Mouse (Mus musculus) adrenal gland, adult 8-10 months (tissue): ENCODE results near the gene Gm867. TPM values are rescaled to one million over a fixed set of nuclear protein-coding genes. Genes with fewer than 3 reads are reported as not detected.

ENCODE experiments used
- DNase-seq: peaks from one replicate; pipeline ENCODE4 v3.0.0; 2022
- total RNA-seq, 4 experiments: library from RNA; stranded (reverse); gene quantifications; 2 replicates each; pipeline ENCODE4 v1.2.4; 2022

The Gm867 gene
- total RNA-seq, 4 experiments from 2014 or later: 0.83 to 2.8 (median 1.3) TPM

GRCm38 (mm10) chr10:75896208-75896607, 44.3 kb downstream of the Gm867 start:
- DNase-seq: no peak

GRCm38 (mm10) chr10:75895730-75896129, 44.7 kb downstream of the Gm867 start:
- no peak for DNase-seq

GRCm38 (mm10) chr10:75894601-75895000, 45.9 kb downstream of the Gm867 start:
- DNase-seq: no peak

GRCm38 (mm10) chr10:75893089-75893750, 47.3 kb downstream of the Gm867 start, which contains the start of gene Derl3:
TSS of gene Derl3 (plus strand) at chr10:75893413.
- DNase-seq: peak; percentile 95

- DNase-seq: no peak
These were observed 50.9 kb downstream of the Gm867 start for GRCm38 (mm10) chr10:75889406-75890153.

Other genes with a start within 250 kb of the Gm867 start
- gene Cabin1, start 176.3 kb downstream of the Gm867 start, total RNA-seq: 10 to 100 TPM; 35.7 to 69.0 (median 43.8) TPM
- gene Ddt, start 167.3 kb downstream of the Gm867 start, total RNA-seq: 100 to 1,000 TPM in 2 of 4 experiments, 10 to 100 TPM in 2; 85.8 to 143 (median 110) TPM
- gene Gm20441, start 159.7 kb downstream of the Gm867 start, total RNA-seq: not detected
- gene Gstt3, start 159.3 kb downstream of the Gm867 start, total RNA-seq: 10 to 100 TPM; 28.7 to 37.8 (median 34.4) TPM
- gene Gstt1, start 142.1 kb downstream of the Gm867 start, total RNA-seq: 10 to 100 TPM; 49.4 to 80.4 (median 66.3) TPM
- not detected for gene Gstt4, start 118.1 kb downstream of the Gm867 start, total RNA-seq
- 10 to 100 TPM; 25.4 to 67.6 (median 45.9) TPM for gene Gstt2, start 103.2 kb downstream of the Gm867 start, total RNA-seq
- gene Mif, start 80.4 kb downstream of the Gm867 start, total RNA-seq: 100 to 1,000 TPM; 253 to 280 (median 275) TPM
- gene Derl3, start 47.3 kb downstream of the Gm867 start, total RNA-seq: 1 to 10 TPM; 1.2 to 2.6 (median 1.6) TPM
- gene Smarcb1, start 19.1 kb downstream of the Gm867 start, total RNA-seq: 100 to 1,000 TPM in 1 of 4 experiments, 10 to 100 TPM in 3; 73.2 to 105 (median 85.1) TPM
- 100 to 1,000 TPM; 741 to 924 (median 745) TPM for gene Chchd10, start 7.5 kb downstream of the Gm867 start, total RNA-seq
- gene Mmp11, start 4.2 kb downstream of the Gm867 start, total RNA-seq: 10 to 100 TPM in 2 of 4 experiments, 1 to 10 TPM in 2; 7.7 to 21.1 (median 13.2) TPM
- under 1 TPM in 1 of 4 experiments, not detected in 3; 0.65 TPM for gene Vpreb3, start 2.4 kb upstream of the Gm867 start, total RNA-seq
- not detected for gene Gm5134, start 13.8 kb upstream of the Gm867 start, total RNA-seq
- gene Zfp280b, start 92.0 kb upstream of the Gm867 start, total RNA-seq: 10 to 100 TPM in 2 of 4 experiments, 1 to 10 TPM in 2; 8.7 to 10.4 (median 9.5) TPM
- gene Slc5a4b, start 170.3 kb upstream of the Gm867 start, total RNA-seq: not detected
- not detected for gene Slc5a4a, start 206.8 kb upstream of the Gm867 start, total RNA-seq